Mouse (Mus musculus) heart, postnatal 4 days (tissue): ENCODE data around the gene Olfr1040. TPM values are rescaled to one million over a fixed set of nuclear protein-coding genes. Genes with fewer than 3 reads are reported as not detected.
"Not testable (repeated sequence)": the region's sequence is repeated elsewhere in the genome, so short reads cannot be mapped to it uniquely, and the experiment has no call there.

Experiments used
- DNase-seq: peaks from one replicate; pipeline ENCODE4 v3.0.0; 2021
- total RNA-seq, 2 experiments: library from RNA; stranded (reverse); gene quantifications; 2 replicates each; pipeline ENCODE4 v1.2.3; 2021

Gene Olfr1040
- total RNA-seq = not detected

- no peak for DNase-seq
Measured at GRCm38 (mm10) chr2:86146632-86147031, at the start of gene Olfr1040. TSS of gene Olfr1040 (minus strand) at chr2:86146732.

DNA sequence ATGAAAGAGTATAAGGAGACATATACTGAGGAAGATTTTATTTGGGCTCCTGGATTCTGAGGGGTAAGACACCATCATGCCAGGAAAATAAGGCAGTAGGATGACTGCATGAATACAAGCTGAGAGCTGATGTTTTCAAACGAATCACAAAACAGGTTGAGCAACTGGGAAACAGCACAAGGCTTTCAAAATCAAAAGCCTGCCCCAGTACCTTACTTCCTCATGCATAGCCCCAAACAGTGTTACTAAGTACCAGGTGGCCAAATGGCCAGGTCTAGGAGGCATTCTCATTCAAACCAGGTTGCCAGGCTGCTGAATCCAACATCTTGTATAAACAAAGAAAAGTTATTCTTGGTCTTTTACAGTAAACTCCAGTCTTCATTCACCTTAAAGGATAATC, 49.3 kb upstream of the Olfr1040 start:
- no peak for DNase-seq

DNA sequence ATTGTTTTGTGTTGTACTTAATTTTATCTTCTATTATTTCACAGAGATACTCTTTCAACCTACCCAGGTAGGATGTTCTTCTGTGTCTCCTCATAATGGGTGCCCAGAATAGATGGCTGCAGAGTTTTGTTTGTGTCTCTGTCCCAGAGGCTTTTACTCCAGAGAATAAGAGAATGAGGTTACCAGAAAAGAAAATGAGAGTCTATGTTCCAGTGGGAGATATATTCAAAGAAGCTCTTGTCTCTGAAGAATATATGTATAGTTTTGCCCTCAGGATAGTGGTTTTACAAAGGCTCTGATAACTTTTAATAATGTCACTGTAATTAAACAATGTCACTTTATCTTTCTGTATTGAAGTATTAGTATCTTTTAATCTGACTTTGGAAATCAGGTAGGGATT, 39.1 kb upstream of the Olfr1040 start, which contains the start of gene Olfr52:
TSS of gene Olfr52 (minus strand) at position 101 of the 400 bp plus-strand sequence.
- DNase-seq = no peak

- no peak for DNase-seq
Measured at GRCm38 (mm10) chr2:86179950-86180349, 33.4 kb upstream of the Olfr1040 start.

DNA sequence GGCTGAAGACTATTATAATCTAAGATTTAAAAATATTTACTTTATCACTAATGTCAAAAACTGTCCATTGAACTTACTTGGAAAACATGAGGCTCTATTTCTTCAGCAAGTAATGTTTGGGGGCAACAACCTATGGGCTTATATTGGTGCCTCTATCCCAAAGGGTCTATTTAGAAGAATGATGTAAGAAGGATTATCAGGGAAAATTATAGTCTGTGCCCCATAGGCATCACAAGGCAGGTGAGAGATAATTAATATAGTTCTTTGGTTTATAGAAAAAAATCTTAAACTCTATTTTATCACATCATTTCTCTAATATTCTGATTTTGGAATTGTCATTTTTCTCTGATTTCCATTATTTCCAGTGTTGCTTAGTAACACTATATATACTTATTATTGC, 31.2 kb upstream of the Olfr1040 start, which contains the start of gene Olfr1044:
TSS of gene Olfr1044 (minus strand) at position 101 of the 400 bp plus-strand sequence.
- no peak for DNase-seq

- DNase-seq = not testable (repeated sequence)
Measured at GRCm38 (mm10) chr2:86175422-86175821, 28.9 kb upstream of the Olfr1040 start.

DNA sequence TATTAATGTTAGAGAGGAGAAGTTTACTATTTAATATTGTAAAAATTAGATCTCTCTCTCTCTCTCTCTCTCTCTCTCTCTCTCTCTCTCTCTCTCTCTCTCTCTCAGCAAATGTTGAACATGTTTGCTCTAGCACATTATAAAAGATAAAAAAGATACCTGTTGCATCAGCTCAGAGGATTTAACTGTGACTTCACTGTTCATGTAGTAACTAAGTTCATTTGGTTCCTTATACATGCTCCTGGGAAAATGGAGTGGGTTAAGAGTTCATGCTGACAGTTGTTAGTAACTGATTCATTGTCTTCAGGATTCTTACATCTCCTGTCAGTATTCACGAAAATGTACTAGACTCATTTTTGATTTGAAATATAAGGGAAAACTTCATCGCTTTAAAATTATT, 20.9 kb upstream of the Olfr1040 start, which contains the start of gene Olfr1043:
TSS of gene Olfr1043 (minus strand) at position 101 of the 400 bp plus-strand sequence.
- no peak for DNase-seq

DNA sequence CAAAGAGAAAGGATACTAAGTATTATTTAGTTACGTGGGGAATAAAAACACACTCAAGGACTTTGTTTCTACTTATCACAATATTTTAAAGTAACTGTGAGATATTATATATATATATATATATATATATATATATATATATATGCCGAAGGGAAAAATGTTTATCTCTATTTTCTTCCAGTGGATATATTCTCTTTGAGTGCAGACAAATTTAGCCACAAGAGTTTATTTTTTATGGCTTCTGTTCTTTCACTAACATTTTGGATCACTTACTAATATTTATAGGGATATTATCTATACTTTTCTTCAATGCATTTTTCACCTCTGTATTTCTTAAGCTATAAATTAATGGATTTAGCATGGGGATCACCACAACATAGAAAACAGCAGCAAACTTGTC, 15.2 kb upstream of the Olfr1040 start, which contains the start of gene Olfr1042:
TSS of gene Olfr1042 (minus strand) at position 101 of the 400 bp plus-strand sequence.
- DNase-seq = no peak

DNA sequence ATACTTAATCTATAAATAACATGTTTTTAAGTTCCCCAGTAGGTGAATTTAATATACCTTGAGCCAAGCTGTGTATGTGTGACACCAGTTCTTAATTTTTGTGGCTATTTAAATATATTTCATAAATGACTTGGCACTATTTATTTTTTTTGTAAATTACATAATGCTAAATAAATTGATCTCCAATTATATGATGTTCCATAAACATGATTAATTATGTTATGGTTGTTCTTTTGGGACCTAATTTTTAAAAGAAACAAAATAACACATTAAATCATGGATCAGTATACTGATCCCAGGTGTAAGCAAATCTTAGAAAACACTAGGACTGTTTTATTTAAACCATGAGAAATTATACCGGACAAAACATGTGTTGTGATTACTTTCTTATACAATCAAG, 10.7 kb downstream of the Olfr1040 start, which contains the start of gene Olfr1039:
TSS of gene Olfr1039 (minus strand) at position 101 of the 400 bp plus-strand sequence.
- no peak for DNase-seq

Other genes with a start within 250 kb of the Olfr1040 start
- gene Olfr1024, start 241.7 kb downstream of the Olfr1040 start, total RNA-seq = not detected
- gene Olfr1025-ps1, start 231.5 kb downstream of the Olfr1040 start, total RNA-seq = not detected
- gene Olfr1026, start 225.2 kb downstream of the Olfr1040 start, total RNA-seq = not detected
- gene Olfr1028, start 196.3 kb downstream of the Olfr1040 start, total RNA-seq = not detected
- gene Olfr1029, start 172.8 kb downstream of the Olfr1040 start, total RNA-seq = not detected
- not detected for gene Olfr1030, start 167.5 kb downstream of the Olfr1040 start, total RNA-seq
- not detected for gene Olfr1031, start 156.4 kb downstream of the Olfr1040 start, total RNA-seq
- gene Olfr1032, start 141.2 kb downstream of the Olfr1040 start, total RNA-seq = not detected
- 1 to 10 TPM in 1 of 2 experiments, under 1 TPM in 1; 0.43 to 1.1 TPM for gene Olfr1033, start 126.1 kb downstream of the Olfr1040 start, total RNA-seq
- under 1 TPM in 1 of 2 experiments, not detected in 1; 0.07 TPM for gene Olfr1034, start 100.9 kb downstream of the Olfr1040 start, total RNA-seq
- not detected for gene Olfr1036, start 72.7 kb downstream of the Olfr1040 start, total RNA-seq
- gene Olfr1037, start 59.3 kb downstream of the Olfr1040 start, total RNA-seq = not detected
- not detected for gene Olfr1039, start 10.8 kb downstream of the Olfr1040 start, total RNA-seq
- not detected for gene Olfr1042, start 15.1 kb upstream of the Olfr1040 start, total RNA-seq
- not detected for gene Olfr1043, start 20.8 kb upstream of the Olfr1040 start, total RNA-seq
- not detected for gene Olfr1044, start 31.1 kb upstream of the Olfr1040 start, total RNA-seq
- not detected for gene Olfr52, start 39.0 kb upstream of the Olfr1040 start, total RNA-seq
- gene Olfr1045, start 56.3 kb upstream of the Olfr1040 start, total RNA-seq = not detected
- gene Olfr1046, start 72.6 kb upstream of the Olfr1040 start, total RNA-seq = not detected
- gene Olfr1047, start 84.7 kb upstream of the Olfr1040 start, total RNA-seq = not detected
- gene Olfr1048, start 93.6 kb upstream of the Olfr1040 start, total RNA-seq = not detected
- gene Olfr1049, start 111.6 kb upstream of the Olfr1040 start, total RNA-seq = not detected
- not detected for gene Olfr1051, start 132.4 kb upstream of the Olfr1040 start, total RNA-seq
- gene Olfr1052, start 145.7 kb upstream of the Olfr1040 start, total RNA-seq = not detected
- gene Olfr1053, start 168.6 kb upstream of the Olfr1040 start, total RNA-seq = not detected
- gene Olfr1054, start 188.7 kb upstream of the Olfr1040 start, total RNA-seq = not detected
- gene Olfr1055, start 203.6 kb upstream of the Olfr1040 start, total RNA-seq = not detected
- gene Olfr1056, start 215.7 kb upstream of the Olfr1040 start, total RNA-seq = not detected
- not detected for gene Olfr1057, start 231.7 kb upstream of the Olfr1040 start, total RNA-seq
- not detected for gene Olfr1058, start 241.8 kb upstream of the Olfr1040 start, total RNA-seq